Mouse (Mus musculus) monocyte, adult 2 months (primary cell): ENCODE measurements around the gene Slc35b1.

Experiments
- DNase-seq, 2 experiments: peaks; one replicate each; pipeline ENCODE4 v3.0.0; 2022; ENCODE audit warnings: low spot score in 2 of 2, low read depth in 1 of 2

Gene Slc35b1

GRCm38 (mm10) chr11:95365596-95365995 lies 18.9 kb upstream of the Slc35b1 start:
- no peak for DNase-seq

- DNase-seq = no peak
Measured at GRCm38 (mm10) chr11:95366280-95366897, 18.1 kb upstream of the Slc35b1 start.

GRCm38 (mm10) chr11:95367011-95367735 lies 17.3 kb upstream of the Slc35b1 start:
- DNase-seq = no peak

GRCm38 (mm10) chr11:95368231-95368823 lies 16.2 kb upstream of the Slc35b1 start:
- no peak for DNase-seq

GRCm38 (mm10) chr11:95368871-95369270 lies 15.6 kb upstream of the Slc35b1 start:
- no peak for DNase-seq

- no peak for DNase-seq
Measured at GRCm38 (mm10) chr11:95369964-95370890, 14.3 kb upstream of the Slc35b1 start.

GRCm38 (mm10) chr11:95371182-95371581 lies 13.3 kb upstream of the Slc35b1 start:
- no peak for DNase-seq

- no peak for DNase-seq
Measured at GRCm38 (mm10) chr11:95378926-95379325, 5.6 kb upstream of the Slc35b1 start.

GRCm38 (mm10) chr11:95379552-95379951 lies 4.9 kb upstream of the Slc35b1 start:
- no peak for DNase-seq

- DNase-seq = no peak
Measured at GRCm38 (mm10) chr11:95380711-95381110, 3.8 kb upstream of the Slc35b1 start.

- DNase-seq = no peak
Measured at GRCm38 (mm10) chr11:95381146-95381545, 3.3 kb upstream of the Slc35b1 start.

- no peak for DNase-seq
Measured at GRCm38 (mm10) chr11:95383331-95383986, 1.0 kb upstream of the Slc35b1 start.

- no peak for DNase-seq
Measured at GRCm38 (mm10) chr11:95384004-95384318, 531 bp upstream of the Slc35b1 start.

GRCm38 (mm10) chr11:95384973-95385320 lies 455 bp downstream of the Slc35b1 start:
- no peak for DNase-seq

- DNase-seq = no peak
Measured at GRCm38 (mm10) chr11:95387354-95387753, 2.9 kb downstream of the Slc35b1 start.

GRCm38 (mm10) chr11:95389006-95389405 lies 4.5 kb downstream of the Slc35b1 start:
- no peak for DNase-seq

- no peak for DNase-seq
Measured at GRCm38 (mm10) chr11:95390420-95390819, 5.9 kb downstream of the Slc35b1 start.

GRCm38 (mm10) chr11:95391201-95391600 lies 6.7 kb downstream of the Slc35b1 start:
- no peak for DNase-seq

- no peak for DNase-seq
Measured at GRCm38 (mm10) chr11:95391743-95392142, 7.3 kb downstream of the Slc35b1 start.

GRCm38 (mm10) chr11:95392223-95392667 lies 7.8 kb downstream of the Slc35b1 start:
- no peak for DNase-seq
